In genomic region chr6:143547406-143547903, GRCm38 (mm10) we compare ENCODE assay signal across 27 mouse cellular contexts.
DNase-seq lines count a peak whose midpoint lies in the region; ATAC-seq and TF ChIP-seq lines count a peak whose summit lies in the region.
"Had no signal": no experiment of that assay in that cellular context is flagged by ENCODE, and none has a peak within 500 bp of the region (broad histone marks: within the 10 kb centered on the region; RNA-seq: fewer than 3 reads in every experiment).

No protein-coding gene starts in this region.

- no peak for TF ChIP-seq CTCF in forebrain, postnatal 0 days (IDR thresholded peaks at IDR 0.05; ENCODE audit: low read depth)

- no peak for ATAC-seq in forebrain, postnatal 0 days
- ATAC-seq in forebrain, embryonic 13.5 days, result no peak
- ATAC-seq in lung, embryonic 16.5 days (ENCODE audit: low read depth), result peak; percentile 52; the same call in 1 of the 2 replicates
- no peak for ATAC-seq in limb, embryonic 13.5 days (ENCODE audit: low FRiP score, low read depth)
- ATAC-seq: activated CD4-positive, CD25-positive, alpha-beta regulatory T cell, adult 4 months; forebrain, embryonic 15.5 days; hindbrain, embryonic 16.5 days; midbrain, embryonic 15.5 days had no signal

- peak; percentile 24 for DNase-seq in forebrain, postnatal 0 days
- peak; percentile 26 for DNase-seq in kidney, postnatal 10 days
- DNase-seq in kidney, adult 9 months, result no peak
- DNase-seq in lung, adult 18-20 months, result no peak
- no peak for DNase-seq in adipocyte (ENCODE audit: low spot score)
- DNase-seq: adrenal gland, adult 8-10 months; cerebellum, adult 11-12 months; cerebellum, adult 9-11 months; embryo, embryonic 11 days; heart, postnatal 14 days; kidney, adult 8-10 months; liver, embryonic 13.5 days; lung, adult 2 months; retina, postnatal 1 day; thymus, adult 2 months; thymus, postnatal 36 days had no signal

- no peaks in the 10 kb centered on the region for H3K27me3 ChIP-seq in forebrain, postnatal 0 days (ENCODE audit: insufficient read depth, low read length)
- H3K27me3 ChIP-seq in forebrain, embryonic 13.5 days, result no peaks in the 10 kb centered on the region
- H3K27me3 ChIP-seq in lung, embryonic 16.5 days (ENCODE audit: control insufficient read depth, insufficient read depth, low read depth, low read length), result no peaks in the 10 kb centered on the region
- no peaks in the 10 kb centered on the region for H3K27me3 ChIP-seq in limb, embryonic 13.5 days
- H3K27me3 ChIP-seq: CH12.LX; embryonic facial prominence, embryonic 12.5 days; forebrain, embryonic 15.5 days; liver, embryonic 13.5 days; midbrain, embryonic 15.5 days; neural tube, embryonic 15.5 days had no signal

- H3K4me2 ChIP-seq in forebrain, postnatal 0 days (ENCODE audit: low read depth), result no peak overlapping the region
- H3K4me2 ChIP-seq in forebrain, embryonic 13.5 days, result no peak overlapping the region
- H3K4me2 ChIP-seq in lung, embryonic 16.5 days (ENCODE audit: low read depth, low read length), result no peak overlapping the region
- H3K4me2 ChIP-seq in limb, embryonic 13.5 days (replicated peaks), result no peak overlapping the region
- H3K4me2 ChIP-seq: embryonic facial prominence, embryonic 12.5 days; forebrain, embryonic 15.5 days; liver, embryonic 13.5 days; midbrain, embryonic 15.5 days; neural tube, embryonic 15.5 days had no signal

- H3K9ac ChIP-seq in forebrain, postnatal 0 days, result no peak overlapping the region
- H3K9ac ChIP-seq in forebrain, embryonic 13.5 days, result no peak overlapping the region
- no peak overlapping the region for H3K9ac ChIP-seq in lung, embryonic 16.5 days (ENCODE audit: low read length)
- H3K9ac ChIP-seq in limb, embryonic 13.5 days, result no peak overlapping the region
- H3K9ac ChIP-seq: embryonic facial prominence, embryonic 12.5 days; forebrain, embryonic 15.5 days; liver, embryonic 13.5 days; midbrain, embryonic 15.5 days; neural tube, embryonic 15.5 days had no signal

- 77% methylated on average over 10 of the region's 10 CpGs for WGBS in forebrain, postnatal 0 days
- 92% methylated on average over 10 of the region's 10 CpGs for whole genome bisulfite sequencing in forebrain, embryonic 13.5 days
- WGBS in lung, embryonic 16.5 days, result 41% methylated on average over 10 of the region's 10 CpGs
- WGBS in limb, embryonic 13.5 days, result 68% methylated on average over 10 of the region's 10 CpGs

- no peaks in the 10 kb centered on the region for H3K9me3 ChIP-seq in forebrain, postnatal 0 days (ENCODE audit: low read length)
- H3K9me3 ChIP-seq in forebrain, embryonic 13.5 days (replicated peaks), result no peaks in the 10 kb centered on the region
- no peaks in the 10 kb centered on the region for H3K9me3 ChIP-seq in lung, embryonic 16.5 days (ENCODE audit: control insufficient read depth, low read length)
- no peaks in the 10 kb centered on the region for H3K9me3 ChIP-seq in limb, embryonic 13.5 days
- H3K9me3 ChIP-seq: embryonic facial prominence, embryonic 12.5 days; forebrain, embryonic 15.5 days; liver, embryonic 13.5 days; midbrain, embryonic 10.5 days; midbrain, embryonic 15.5 days; neural tube, embryonic 15.5 days had no signal

- H3K36me3 ChIP-seq in forebrain, postnatal 0 days (ENCODE audit: insufficient read depth), result no peaks in the 10 kb centered on the region
- H3K36me3 ChIP-seq in forebrain, embryonic 13.5 days (ENCODE audit: poor library complexity, severe bottlenecking), result no peaks in the 10 kb centered on the region
- no peaks in the 10 kb centered on the region for H3K36me3 ChIP-seq in lung, embryonic 16.5 days (ENCODE audit: control insufficient read depth, insufficient read depth, low read length)
- H3K36me3 ChIP-seq in limb, embryonic 13.5 days, result no peaks in the 10 kb centered on the region
- H3K36me3 ChIP-seq: embryonic facial prominence, embryonic 12.5 days; forebrain, embryonic 15.5 days; liver, embryonic 13.5 days; midbrain, embryonic 10.5 days; midbrain, embryonic 15.5 days; neural tube, embryonic 15.5 days had no signal

- H3K27ac ChIP-seq in forebrain, postnatal 0 days (ENCODE audit: low read depth, low read length), result no peak overlapping the region
- no peak overlapping the region for H3K27ac ChIP-seq in forebrain, embryonic 13.5 days
- H3K27ac ChIP-seq in lung, embryonic 16.5 days (ENCODE audit: low read length), result no peak overlapping the region
- peak overlapping the region; percentile 33; the same call in 1 of the 2 replicates for H3K27ac ChIP-seq in limb, embryonic 13.5 days
- H3K27ac ChIP-seq: embryonic facial prominence, embryonic 12.5 days; forebrain, embryonic 15.5 days; liver, embryonic 13.5 days; midbrain, embryonic 10.5 days; midbrain, embryonic 15.5 days; neural tube, embryonic 15.5 days had no signal

- H3K4me1 ChIP-seq in forebrain, postnatal 0 days (ENCODE audit: insufficient read depth), result no peaks in the 10 kb centered on the region
- no peaks in the 10 kb centered on the region for H3K4me1 ChIP-seq in forebrain, embryonic 13.5 days
- no peaks in the 10 kb centered on the region for H3K4me1 ChIP-seq in lung, embryonic 16.5 days (replicated peaks; ENCODE audit: control insufficient read depth, insufficient read depth, low read length)
- peaks cover 4% of the 10 kb centered on the region; the same call in 1 of the 2 replicates for H3K4me1 ChIP-seq in limb, embryonic 13.5 days
- H3K4me1 ChIP-seq: embryonic facial prominence, embryonic 12.5 days; forebrain, embryonic 15.5 days; liver, embryonic 13.5 days; midbrain, embryonic 10.5 days; midbrain, embryonic 15.5 days; neural tube, embryonic 15.5 days had no signal

- no peak overlapping the region for H3K4me3 ChIP-seq in forebrain, postnatal 0 days (ENCODE audit: low read depth, low read length)
- H3K4me3 ChIP-seq in forebrain, embryonic 13.5 days, result no peak overlapping the region
- H3K4me3 ChIP-seq in lung, embryonic 16.5 days (ENCODE audit: low read length), result no peak overlapping the region
- H3K4me3 ChIP-seq in limb, embryonic 13.5 days, result no peak overlapping the region
- H3K4me3 ChIP-seq: embryonic facial prominence, embryonic 12.5 days; forebrain, embryonic 15.5 days; liver, embryonic 13.5 days; midbrain, embryonic 10.5 days; midbrain, embryonic 15.5 days; neural tube, embryonic 15.5 days had no signal

Comparison
In these comparisons a context has a peak if more than half of its experiments do, and no peak if none do; other contexts are left out.
1. DNase-seq: peak in forebrain, postnatal 0 days (single experiment) and kidney, postnatal 10 days (single experiment); none in kidney, adult 9 months (single experiment), lung, adult 18-20 months (0 of 2) and adipocyte (single experiment).